Mouse (Mus musculus) heart, postnatal 0 days (tissue): ENCODE measurements at regions not wholly inside any gene's neighbourhood (a gene's known extent, or its start where the extent isn't known, plus 50 kb on each side); places are given as distances from the start of the nearest gene placed in this dataset.

Experiments
- CTCF ChIP-seq: IDR thresholded peaks from 2 replicates; pipeline ENCODE4 v1.5.1; 2016; ENCODE audit warnings: antibody characterized with exemption, control low read depth, low read depth
- EP300 ChIP-seq: IDR thresholded peaks from 2 replicates; pipeline ENCODE4 v1.6.1; 2016; ENCODE audit warnings: antibody characterized with exemption, low read depth

GRCm38 (mm10) chr7:115131259-115131969 is 387.9 kb downstream of the Insc start:
- TF ChIP-seq CTCF (no peak), EP300 (no peak)
